Mouse (Mus musculus) ES-E14 (cell line): Measurements from ENCODE around the gene B3gnt9.

Source experiments
- CHD2 ChIP-seq: IDR thresholded peaks from 2 replicates; pipeline ENCODE4 v1.6.1; 2014; ENCODE audit warnings: mild to moderate bottlenecking, low read depth, low read length, inconsistent platforms
- MAFK ChIP-seq: IDR thresholded peaks from 2 replicates; pipeline ENCODE4 v1.6.1; 2014; ENCODE audit warnings: mild to moderate bottlenecking, low read depth, low read length, inconsistent platforms; ENCODE audit not compliant: insufficient read depth
- ZC3H11A ChIP-seq: IDR thresholded peaks from 2 replicates; pipeline ENCODE4 v1.6.1; 2012; ENCODE audit warnings: low read depth, mild to moderate bottlenecking, inconsistent platforms, low read length, borderline replicate concordance

- TF ChIP-seq CHD2 (no peak), ZC3H11A (no peak), MAFK (no peak)
Observed at GRCm38 (mm10) chr8:105292471-105292870, 37.5 kb upstream of the B3gnt9 start.
